Mouse (Mus musculus): ENCODE data around the gene 9330161L09Rik. TPM values are rescaled to one million over a fixed set of nuclear protein-coding genes. Genes with fewer than 3 reads are reported as not detected.

The 9330161L09Rik gene
- polyA plus RNA-seq, 1 experiment from 2014 or later = 0.78 TPM

DNA sequence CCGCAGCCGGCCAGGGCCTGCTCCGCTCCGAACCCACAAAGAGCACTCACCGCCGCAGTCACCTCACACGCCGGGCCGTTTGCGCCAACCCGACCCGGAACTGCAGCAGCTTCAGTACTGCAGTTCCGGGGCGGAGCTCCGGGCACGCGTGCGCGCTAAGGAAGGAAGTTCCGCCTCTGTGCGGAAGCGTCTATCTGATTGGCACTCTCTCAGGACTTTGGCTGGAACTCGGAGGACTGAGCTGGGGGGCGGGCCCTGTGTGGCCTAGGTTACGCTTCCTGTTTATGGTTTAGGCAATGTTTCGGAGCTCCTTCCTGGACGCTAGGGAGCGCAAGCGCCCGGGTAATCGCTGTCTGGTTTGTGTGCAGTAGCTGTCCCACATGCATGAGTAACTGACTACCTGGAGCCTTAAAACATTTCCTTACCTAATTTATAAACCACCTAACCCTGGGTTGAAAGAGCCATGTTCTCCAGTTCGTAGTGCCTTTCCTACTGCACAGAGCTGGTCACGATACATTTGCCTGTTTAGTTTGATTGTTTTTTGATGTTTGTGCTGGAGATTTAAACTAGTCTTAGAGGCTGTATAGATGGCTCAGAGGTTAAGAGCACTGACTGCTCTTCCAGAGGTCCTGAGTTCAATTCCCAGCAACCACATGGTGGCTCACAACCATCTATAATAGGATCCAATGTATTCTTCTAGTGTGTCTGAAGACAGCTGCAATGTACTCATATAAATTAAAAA, 18.3 kb upstream of the 9330161L09Rik start, which contains the start of gene Ddx24:
TSS of gene Ddx24 (minus strand) at position 102 of the 742 bp plus-strand sequence.
- peak within 1 kb of the TSS; percentile 89 for H3K9ac ChIP-seq
- no peaks in the 10 kb centered on the region for H3K9me3 ChIP-seq
- peak within 1 kb of the TSS; percentile 78 for H3K4me3 ChIP-seq
- H3K27me3 ChIP-seq = no peaks in the 10 kb centered on the region
- peak; percentile 100 for ATAC-seq (ENCODE audit: low FRiP score)
- peak within 1 kb of the TSS; percentile 63 for H3K27ac ChIP-seq
- WGBS = 1% methylated on average over 33 of the region's 33 CpGs
- peaks cover 37% of the 10 kb centered on the region for H3K4me1 ChIP-seq (replicated peaks)
- peak within 1 kb of the TSS; percentile 89 for H3K4me2 ChIP-seq
- H3K36me3 ChIP-seq = peaks cover 11% of the 10 kb centered on the region

DNA sequence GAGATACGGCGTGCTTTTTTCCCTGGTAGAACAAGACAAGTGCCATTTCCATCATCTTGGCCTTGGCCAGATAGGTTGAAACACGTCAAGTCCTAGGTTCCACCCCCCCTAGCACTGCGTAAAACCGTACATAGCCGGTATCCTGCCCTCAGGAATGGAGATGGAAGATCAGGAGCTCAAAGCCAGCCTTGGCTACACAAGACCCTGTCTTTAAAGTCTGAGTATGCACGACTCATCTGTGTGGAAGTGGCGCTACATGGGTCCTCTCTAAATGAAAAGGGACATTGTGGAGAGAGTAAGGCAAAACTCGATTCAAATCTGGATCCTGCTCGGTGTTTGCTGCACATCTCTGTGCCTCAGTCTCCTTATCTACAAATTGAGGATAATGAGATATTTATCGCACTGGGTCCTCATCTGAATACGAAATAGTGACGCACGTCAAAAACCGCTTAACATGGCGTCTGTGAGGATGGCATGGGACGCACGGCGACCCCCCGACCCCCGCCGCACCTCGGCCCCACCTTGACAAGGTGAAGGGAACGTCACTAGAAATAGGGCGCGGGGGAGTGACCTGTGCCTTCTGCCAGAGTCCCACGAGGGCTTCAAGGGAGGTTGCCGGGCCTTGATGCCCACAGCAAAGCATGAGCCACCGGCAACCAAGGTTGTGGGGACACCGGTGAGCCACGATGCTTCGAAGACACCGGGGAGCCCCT, 17.6 kb upstream of the 9330161L09Rik start:
- Histone ChIP-seq H3K4me1 (replicated peaks) (peaks cover 40% of the 10 kb centered on the region), H3K9ac (peak overlapping the region; percentile 89), H3K4me3 (peak overlapping the region; percentile 78), H3K4me2 (peak overlapping the region; percentile 89), H3K27ac (peak overlapping the region; percentile 63), H3K36me3 (peaks cover 11% of the 10 kb centered on the region), H3K9me3 (no peaks in the 10 kb centered on the region), H3K27me3 (no peaks in the 10 kb centered on the region)
- ATAC-seq (ENCODE audit: low FRiP score) = peak; percentile 69
- 11% methylated on average over 33 of the region's 33 CpGs for WGBS

DNA sequence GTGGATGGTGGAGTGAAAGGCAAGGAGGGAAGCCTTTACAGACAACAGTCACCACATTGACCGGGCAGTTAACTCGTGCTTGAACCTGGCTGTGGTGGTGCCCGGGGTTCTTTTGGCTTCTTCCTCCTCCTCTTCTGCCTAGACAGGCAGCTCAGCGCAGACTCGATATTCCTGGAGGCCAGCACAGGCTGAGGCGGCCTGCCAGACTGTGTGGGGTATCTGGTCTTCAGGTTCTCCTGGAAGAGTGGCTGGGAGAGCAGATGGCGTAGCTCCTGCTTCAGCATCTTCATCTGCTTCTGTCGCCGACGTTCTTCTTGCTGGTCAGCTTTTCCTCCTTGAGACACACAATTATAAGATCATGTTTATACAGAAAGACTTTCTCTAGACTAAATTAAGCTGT, 524 bp upstream of the 9330161L09Rik start:
- no peak overlapping the region for H3K27ac ChIP-seq
- peaks cover 99% of the 10 kb centered on the region for H3K36me3 ChIP-seq
- no peak overlapping the region for H3K9ac ChIP-seq
- H3K4me2 ChIP-seq = no peak overlapping the region
- H3K4me3 ChIP-seq = no peak overlapping the region
- ATAC-seq (ENCODE audit: low FRiP score) = no peak
- no peaks in the 10 kb centered on the region for H3K27me3 ChIP-seq
- WGBS = 97% methylated on average over 10 of the region's 10 CpGs
- H3K4me1 ChIP-seq (replicated peaks) = no peaks in the 10 kb centered on the region
- H3K9me3 ChIP-seq = no peaks in the 10 kb centered on the region

GRCm38 (mm10) chr12:103404131-103404530, 3.5 kb downstream of the 9330161L09Rik start:
- 91% methylated on average over 18 of the region's 18 CpGs for WGBS
- no peaks in the 10 kb centered on the region for H3K4me1 ChIP-seq (replicated peaks)
- H3K4me3 ChIP-seq = no peak overlapping the region
- H3K27me3 ChIP-seq = no peaks in the 10 kb centered on the region
- H3K27ac ChIP-seq = no peak overlapping the region
- H3K36me3 ChIP-seq = peaks cover 86% of the 10 kb centered on the region
- no peaks in the 10 kb centered on the region for H3K9me3 ChIP-seq
- no peak overlapping the region for H3K9ac ChIP-seq
- H3K4me2 ChIP-seq = no peak overlapping the region
- ATAC-seq (ENCODE audit: low FRiP score) = no peak

DNA sequence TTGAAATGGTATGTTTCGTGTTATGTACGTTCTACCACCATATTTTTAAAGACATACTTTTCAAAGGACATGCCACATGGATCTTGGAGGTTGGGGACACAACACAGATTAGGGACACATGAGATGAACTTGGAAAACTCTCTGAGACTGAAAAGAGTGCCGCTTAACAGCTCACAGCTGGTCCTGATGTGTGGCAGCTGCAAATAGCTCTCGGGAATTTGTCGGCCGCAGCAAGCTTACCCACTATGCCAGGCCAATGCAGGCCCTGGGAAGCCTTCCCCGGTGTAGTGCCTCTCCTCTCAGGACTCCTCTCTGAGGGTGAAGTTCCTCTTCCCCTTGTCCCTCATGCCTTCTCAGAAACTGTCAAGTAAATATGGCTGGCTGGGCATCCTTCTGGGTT, 10.9 kb downstream of the 9330161L09Rik start:
- Histone ChIP-seq H3K9ac (no peak overlapping the region), H3K4me3 (no peak overlapping the region), H3K4me2 (no peak overlapping the region), H3K9me3 (no peaks in the 10 kb centered on the region), H3K36me3 (peaks cover 14% of the 10 kb centered on the region), H3K27me3 (no peaks in the 10 kb centered on the region), H3K4me1 (replicated peaks) (no peaks in the 10 kb centered on the region; the same call in 1 of the 2 replicates), H3K27ac (no peak overlapping the region)
- no peak for ATAC-seq (ENCODE audit: low FRiP score)
- WGBS = 83% methylated on average over 7 of the region's 7 CpGs

- Histone ChIP-seq H3K4me2 (no peak overlapping the region), H3K36me3 (peaks cover 6% of the 10 kb centered on the region), H3K27me3 (no peaks in the 10 kb centered on the region), H3K4me1 (replicated peaks) (peaks cover 3% of the 10 kb centered on the region; the same call in 1 of the 2 replicates), H3K4me3 (no peak overlapping the region), H3K27ac (no peak overlapping the region), H3K9me3 (no peaks in the 10 kb centered on the region), H3K9ac (no peak overlapping the region)
- WGBS = 84% methylated on average over 12 of the region's 12 CpGs
- no peak for ATAC-seq (ENCODE audit: low FRiP score)
These were observed 11.9 kb downstream of the 9330161L09Rik start for GRCm38 (mm10) chr12:103395486-103396275.

DNA sequence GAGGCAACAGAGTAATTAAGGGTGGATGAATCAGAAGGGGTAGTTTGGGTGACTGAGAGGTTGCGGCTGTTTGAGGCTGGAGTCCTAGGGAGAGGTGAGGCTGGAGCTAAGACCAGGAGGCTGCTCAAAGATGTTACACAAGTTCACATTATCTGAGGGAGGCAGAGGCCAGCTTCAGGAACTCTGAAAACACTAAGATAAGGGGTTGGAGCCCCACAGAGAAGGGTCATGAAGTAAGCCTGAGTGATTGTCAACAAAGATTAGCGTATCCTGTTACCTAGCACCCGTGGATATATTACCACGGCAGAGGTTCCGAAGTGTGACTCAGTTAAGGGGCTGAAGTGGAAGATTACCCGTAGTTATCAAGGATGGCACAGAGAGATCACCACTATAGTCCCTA, 14.1 kb downstream of the 9330161L09Rik start:
- no peak for ATAC-seq (ENCODE audit: low FRiP score)
- Histone ChIP-seq H3K36me3 (no peaks in the 10 kb centered on the region), H3K4me2 (no peak overlapping the region), H3K9me3 (no peaks in the 10 kb centered on the region), H3K9ac (no peak overlapping the region), H3K4me1 (replicated peaks) (peaks cover 22% of the 10 kb centered on the region), H3K27me3 (no peaks in the 10 kb centered on the region), H3K27ac (no peak overlapping the region), H3K4me3 (no peak overlapping the region)
- whole genome bisulfite sequencing = 50% methylated on average over 6 of the region's 6 CpGs

GRCm38 (mm10) chr12:103391098-103391497, 16.5 kb downstream of the 9330161L09Rik start:
- no peaks in the 10 kb centered on the region for H3K36me3 ChIP-seq
- H3K27me3 ChIP-seq = no peaks in the 10 kb centered on the region
- H3K9me3 ChIP-seq = no peaks in the 10 kb centered on the region
- H3K9ac ChIP-seq = no peak overlapping the region
- H3K4me3 ChIP-seq = no peak overlapping the region
- peaks cover 22% of the 10 kb centered on the region for H3K4me1 ChIP-seq (replicated peaks)
- 90% methylated on average over 7 of the region's 7 CpGs for WGBS
- H3K4me2 ChIP-seq = no peak overlapping the region
- ATAC-seq (ENCODE audit: low FRiP score) = no peak
- no peak overlapping the region for H3K27ac ChIP-seq

DNA sequence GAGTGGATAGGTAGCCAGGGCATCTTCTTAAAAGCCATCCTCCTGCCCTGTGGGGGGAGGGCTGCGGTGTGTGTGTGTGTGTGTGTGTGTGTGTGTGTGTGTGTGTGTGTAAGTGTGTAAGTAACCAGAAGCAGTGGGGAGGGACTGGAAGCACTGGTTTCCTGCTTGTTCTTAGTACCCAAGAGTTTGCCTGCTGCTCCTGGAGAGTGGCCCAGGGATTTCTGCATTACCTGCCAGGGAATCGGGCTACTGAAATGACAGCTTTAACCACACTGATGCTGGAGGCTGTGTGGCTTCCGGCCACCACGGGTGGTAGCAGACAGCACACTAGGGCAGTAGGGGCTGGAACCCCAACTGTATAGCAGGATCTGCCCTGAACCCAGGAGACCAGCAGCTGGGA, 17.6 kb downstream of the 9330161L09Rik start:
- Histone ChIP-seq H3K9me3 (no peaks in the 10 kb centered on the region), H3K4me3 (no peak overlapping the region), H3K9ac (no peak overlapping the region), H3K27ac (no peak overlapping the region), H3K4me2 (no peak overlapping the region), H3K36me3 (no peaks in the 10 kb centered on the region), H3K4me1 (replicated peaks) (peaks cover 22% of the 10 kb centered on the region), H3K27me3 (no peaks in the 10 kb centered on the region)
- ATAC-seq (ENCODE audit: low FRiP score) = no peak
- WGBS = 87% methylated on average over 4 of the region's 4 CpGs

DNA sequence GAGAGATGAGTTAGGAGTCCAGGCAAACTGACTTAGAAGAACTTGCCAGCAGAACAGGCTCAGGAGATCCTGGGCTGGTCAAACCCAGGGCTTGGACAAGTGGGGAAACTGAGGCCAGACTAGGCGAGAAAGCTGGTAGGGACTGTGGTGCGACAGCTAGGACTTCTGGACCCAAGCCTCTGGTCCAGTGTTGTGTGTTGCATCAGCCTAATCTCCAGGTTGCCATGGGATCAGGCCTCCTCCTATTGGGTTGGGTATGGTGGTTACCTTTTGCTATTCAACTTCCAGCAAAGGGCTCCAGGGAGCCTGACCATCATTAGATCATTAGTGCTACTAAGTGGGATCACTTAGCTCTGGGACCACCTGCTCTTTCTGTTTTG, 18.3 kb downstream of the 9330161L09Rik start:
- Histone ChIP-seq H3K4me1 (replicated peaks) (peaks cover 22% of the 10 kb centered on the region), H3K4me2 (peak overlapping the region; percentile 85), H3K27me3 (no peaks in the 10 kb centered on the region), H3K4me3 (peak overlapping the region; percentile 73), H3K27ac (no peak overlapping the region; the same call in 1 of the 2 replicates), H3K9me3 (no peaks in the 10 kb centered on the region), H3K36me3 (no peaks in the 10 kb centered on the region), H3K9ac (peak overlapping the region; percentile 91)
- WGBS = 65% methylated on average over 2 of the region's 2 CpGs
- ATAC-seq (ENCODE audit: low FRiP score) = no peak; the same call in 1 of the 2 replicates

- peak within 1 kb of the TSS; percentile 78 for H3K27ac ChIP-seq
- peak; percentile 99 for ATAC-seq (ENCODE audit: low FRiP score)
- 1% methylated on average over 56 of the region's 58 CpGs for WGBS
These were observed 18.9 kb downstream of the 9330161L09Rik start, which contains the start of gene Otub2 for GRCm38 (mm10) chr12:103388505-103389347. Gene Otub2, plus strand, starts transcription at chr12:103388682.

More at GRCm38 (mm10) chr12:103388505-103389347, 18.9 kb downstream of the 9330161L09Rik start, which contains the start of gene Otub2:
- Histone ChIP-seq H3K4me3 (peak within 1 kb of the TSS; percentile 73), H3K9ac (peak within 1 kb of the TSS; percentile 91), H3K9me3 (no peaks in the 10 kb centered on the region), H3K27me3 (no peaks in the 10 kb centered on the region), H3K4me2 (peak within 1 kb of the TSS; percentile 85), H3K4me1 (replicated peaks) (peaks cover 22% of the 10 kb centered on the region), H3K36me3 (no peaks in the 10 kb centered on the region)

Measured in hindbrain, embryonic 13.5 days (tissue).